Mouse (Mus musculus) limb, embryonic 12.5 days (tissue): ENCODE results near the gene Zbtb20. TPM values are rescaled to one million over a fixed set of nuclear protein-coding genes. Genes with fewer than 3 reads are reported as not detected.
"Not testable (repeated sequence)": the region's sequence is repeated elsewhere in the genome, so short reads cannot be mapped to it uniquely, and the experiment has no call there.

ENCODE experiments used
- ATAC-seq: fragments of 200-750 bp; cut with Nextera tagmentation; 2 replicates; pipeline ENCODE4 v1.8.0; 2017; ENCODE audit warnings: low read depth, moderate TSS enrichment; ENCODE audit not compliant: insufficient number of reproducible peaks, insufficient read depth, low FRiP score, low TSS enrichment
- H3K27ac ChIP-seq: fragments of 300-500 bp; sonication (generic); 2 replicates; pipeline ENCODE4 v1.5.1; 2016; ENCODE audit warnings: mild to moderate bottlenecking, moderate library complexity
- H3K27me3 ChIP-seq: fragments of 300-500 bp; sonication (generic); 2 replicates; pipeline ENCODE4 v1.6.1; 2016; ENCODE audit warnings: mild to moderate bottlenecking, moderate library complexity
- H3K36me3 ChIP-seq: fragments of 300-500 bp; sonication (generic); 2 replicates; pipeline ENCODE4 v1.6.1; 2016; ENCODE audit warnings: mild to moderate bottlenecking, moderate library complexity
- H3K4me1 ChIP-seq: fragments of 300-500 bp; sonication (generic); replicated peaks from 2 replicates; pipeline ENCODE4 v1.6.1; 2016
- H3K4me2 ChIP-seq: fragments of 300-500 bp; sonication (generic); 2 replicates; pipeline ENCODE4 v1.6.1; 2016; ENCODE audit warnings: mild to moderate bottlenecking, moderate library complexity
- H3K4me3 ChIP-seq: fragments of 300-500 bp; sonication (generic); replicated peaks from 2 replicates; pipeline ENCODE4 v1.5.1; 2016; ENCODE audit warnings: mild to moderate bottlenecking
- H3K9ac ChIP-seq: fragments of 300-500 bp; sonication (generic); replicated peaks from 2 replicates; pipeline ENCODE4 v1.6.1; 2016; ENCODE audit warnings: mild to moderate bottlenecking, moderate library complexity
- H3K9me3 ChIP-seq: fragments of 300-500 bp; sonication (generic); 2 replicates; pipeline ENCODE4 v1.6.1; 2016; ENCODE audit warnings: mild to moderate bottlenecking, moderate library complexity
- WGBS: fragments of 180-500 bp; shearing (Covaris S2); methylation state at CpG from one replicate; pipeline ENCODE4 v1.1.7; 2016; 5-methylcytosine and 5-hydroxymethylcytosine counted together
- polyA plus RNA-seq: library from polyadenylated mRNA; unstranded; fragments of >200 nt; fragmentation: Nextera tagmentation; extraction: Ambion mirVana; gene quantifications from 2 replicates; pipeline ENCODE4 v1.2.1, GENCODE M21; 2016

Zbtb20 gene
- polyA plus RNA-seq, 1 experiment from 2014 or later: 18.8 TPM

- Histone ChIP-seq H3K9ac (no peak overlapping the region), H3K27ac (no peak overlapping the region), H3K36me3 (no peaks in the 10 kb centered on the region), H3K9me3 (no peaks in the 10 kb centered on the region), H3K4me2 (no peak overlapping the region), H3K4me1 (peaks cover 14% of the 10 kb centered on the region), H3K4me3 (no peak overlapping the region), H3K27me3 (no peaks in the 10 kb centered on the region)
- WGBS: 67% methylated on average over 3 of the region's 3 CpGs
- ATAC-seq: no peak
These were observed 35.0 kb downstream of the Zbtb20 start for GRCm38 (mm10) chr16:42910716-42911115.

- Histone ChIP-seq H3K4me2 (no peak overlapping the region), H3K4me1 (peaks cover 14% of the 10 kb centered on the region), H3K27me3 (no peaks in the 10 kb centered on the region), H3K36me3 (no peaks in the 10 kb centered on the region), H3K4me3 (no peak overlapping the region), H3K27ac (no peak overlapping the region), H3K9me3 (no peaks in the 10 kb centered on the region), H3K9ac (no peak overlapping the region)
- no peak for ATAC-seq
- 70% methylated on average over 4 of the region's 4 CpGs for WGBS
These were observed 35.6 kb downstream of the Zbtb20 start for GRCm38 (mm10) chr16:42911326-42911725.

- no peak for ATAC-seq
- no peak overlapping the region for H3K4me3 ChIP-seq
- no peak overlapping the region for H3K4me2 ChIP-seq
- WGBS: 77% methylated on average over 5 of the region's 5 CpGs
- no peaks in the 10 kb centered on the region for H3K27me3 ChIP-seq
- no peaks in the 10 kb centered on the region for H3K9me3 ChIP-seq
- H3K36me3 ChIP-seq: no peaks in the 10 kb centered on the region
- H3K9ac ChIP-seq: no peak overlapping the region
- H3K4me1 ChIP-seq: peaks cover 14% of the 10 kb centered on the region
- no peak overlapping the region for H3K27ac ChIP-seq
These were observed 36.1 kb downstream of the Zbtb20 start for GRCm38 (mm10) chr16:42911815-42912214.

- no peak overlapping the region for H3K27ac ChIP-seq
- H3K36me3 ChIP-seq: no peaks in the 10 kb centered on the region
- no peaks in the 10 kb centered on the region for H3K9me3 ChIP-seq
- no peak overlapping the region for H3K4me3 ChIP-seq
- no peaks in the 10 kb centered on the region for H3K27me3 ChIP-seq
- ATAC-seq: no peak
- peaks cover 7% of the 10 kb centered on the region for H3K4me1 ChIP-seq
- H3K9ac ChIP-seq: no peak overlapping the region
- 72% methylated on average over 8 of the region's 8 CpGs for WGBS
- H3K4me2 ChIP-seq: no peak overlapping the region
These were observed 37.6 kb downstream of the Zbtb20 start for GRCm38 (mm10) chr16:42913291-42913690.

GRCm38 (mm10) chr16:42914457-42915085, 38.9 kb downstream of the Zbtb20 start:
- no peaks in the 10 kb centered on the region for H3K36me3 ChIP-seq
- no peak overlapping the region for H3K27ac ChIP-seq
- H3K9ac ChIP-seq: no peak overlapping the region
- no peak overlapping the region for H3K4me3 ChIP-seq
- no peaks in the 10 kb centered on the region for H3K9me3 ChIP-seq
- H3K27me3 ChIP-seq: no peaks in the 10 kb centered on the region
- ATAC-seq: peak; percentile 63; the same call in 1 of the 2 replicates
- no peak overlapping the region for H3K4me2 ChIP-seq
- peaks cover 7% of the 10 kb centered on the region for H3K4me1 ChIP-seq
- 53% methylated on average over 8 of the region's 8 CpGs for WGBS

GRCm38 (mm10) chr16:42919992-42920760, 44.5 kb downstream of the Zbtb20 start:
- no peaks in the 10 kb centered on the region for H3K36me3 ChIP-seq
- WGBS: 86% methylated on average over 5 of the region's 5 CpGs
- no peak overlapping the region for H3K27ac ChIP-seq
- no peak overlapping the region for H3K4me2 ChIP-seq
- H3K27me3 ChIP-seq: no peaks in the 10 kb centered on the region
- H3K9me3 ChIP-seq: no peaks in the 10 kb centered on the region
- H3K4me3 ChIP-seq: no peak overlapping the region
- ATAC-seq: no peak
- no peak overlapping the region for H3K9ac ChIP-seq
- 0 out of 2 replicates have a peak, but pooled peaks cover 5% of the 10 kb centered on the region for H3K4me1 ChIP-seq

GRCm38 (mm10) chr16:42921436-42921835, 45.8 kb downstream of the Zbtb20 start:
- no peak for ATAC-seq
- no peak overlapping the region for H3K4me3 ChIP-seq
- H3K9me3 ChIP-seq: no peaks in the 10 kb centered on the region
- no peaks in the 10 kb centered on the region for H3K36me3 ChIP-seq
- no peak overlapping the region for H3K4me2 ChIP-seq
- no peaks in the 10 kb centered on the region for H3K27me3 ChIP-seq
- WGBS: 52% methylated on average over 4 of the region's 4 CpGs
- 0 out of 2 replicates have a peak, but pooled peaks cover 5% of the 10 kb centered on the region for H3K4me1 ChIP-seq
- H3K9ac ChIP-seq: no peak overlapping the region
- no peak overlapping the region for H3K27ac ChIP-seq

GRCm38 (mm10) chr16:42938211-42938610, 62.5 kb downstream of the Zbtb20 start:
- Histone ChIP-seq H3K4me1 (no peaks in the 10 kb centered on the region), H3K9ac (no peak overlapping the region), H3K36me3 (no peaks in the 10 kb centered on the region), H3K4me2 (no peak overlapping the region), H3K4me3 (no peak overlapping the region), H3K27ac (no peak overlapping the region), H3K27me3 (no peaks in the 10 kb centered on the region), H3K9me3 (no peaks in the 10 kb centered on the region)
- 64% methylated on average over 2 of the region's 2 CpGs for WGBS
- no peak for ATAC-seq

GRCm38 (mm10) chr16:42947016-42947415, 71.3 kb downstream of the Zbtb20 start:
- WGBS: 65% methylated on average over 4 of the region's 4 CpGs
- Histone ChIP-seq H3K4me2 (no peak overlapping the region), H3K27me3 (no peaks in the 10 kb centered on the region), H3K4me1 (no peaks in the 10 kb centered on the region), H3K9me3 (no peaks in the 10 kb centered on the region), H3K27ac (no peak overlapping the region), H3K4me3 (no peak overlapping the region), H3K9ac (no peak overlapping the region), H3K36me3 (no peaks in the 10 kb centered on the region)
- ATAC-seq: no peak

GRCm38 (mm10) chr16:42955401-42955800, 79.7 kb downstream of the Zbtb20 start:
- not testable (repeated sequence) for H3K4me1 ChIP-seq, H3K9ac ChIP-seq, H3K4me2 ChIP-seq, H3K36me3 ChIP-seq, H3K27me3 ChIP-seq, H3K4me3 ChIP-seq, ATAC-seq, H3K27ac ChIP-seq, H3K9me3 ChIP-seq
- 96% methylated on average over 17 of the region's 17 CpGs for WGBS

- no peak for ATAC-seq
- 82% methylated on average over 2 of the region's 2 CpGs for WGBS
These were observed 97.2 kb downstream of the Zbtb20 start for GRCm38 (mm10) chr16:42972872-42973271.

More at GRCm38 (mm10) chr16:42972872-42973271, 97.2 kb downstream of the Zbtb20 start:
- no peaks in the 10 kb centered on the region for H3K4me1 ChIP-seq
- H3K27ac ChIP-seq: no peak overlapping the region
- H3K9me3 ChIP-seq: no peaks in the 10 kb centered on the region
- no peak overlapping the region for H3K9ac ChIP-seq
- H3K36me3 ChIP-seq: no peaks in the 10 kb centered on the region
- no peaks in the 10 kb centered on the region for H3K27me3 ChIP-seq
- no peak overlapping the region for H3K4me3 ChIP-seq
- H3K4me2 ChIP-seq: no peak overlapping the region
